Mouse (Mus musculus): ENCODE measurements around the gene Catsper1. TPM values are rescaled to one million over a fixed set of nuclear protein-coding genes. Genes with fewer than 3 reads are reported as not detected.

Gene Catsper1
- polyA plus RNA-seq, 1 experiment from 2014 or later = not detected

- Histone ChIP-seq H3K27ac (replicated peaks) (no peak overlapping the region), H3K4me2 (replicated peaks) (no peak overlapping the region), H3K4me1 (peaks cover 27% of the 10 kb centered on the region), H3K4me3 (no peak overlapping the region), H3K9me3 (no peaks in the 10 kb centered on the region), H3K36me3 (peaks cover 19% of the 10 kb centered on the region), H3K27me3 (no peaks in the 10 kb centered on the region), H3K9ac (replicated peaks) (no peak overlapping the region)
- WGBS = 97% methylated on average over 2 of the region's 2 CpGs
- ATAC-seq (replicated peaks) = no peak
Observed at GRCm38 (mm10) chr19:5364124-5364523, 28.6 kb downstream of the Catsper1 start.

- Histone ChIP-seq H3K4me3 (peak overlapping the region; percentile 80), H3K4me2 (replicated peaks) (peak overlapping the region; percentile 79), H3K27ac (replicated peaks) (peak overlapping the region; percentile 96), H3K36me3 (peaks cover 35% of the 10 kb centered on the region), H3K4me1 (peaks cover 27% of the 10 kb centered on the region), H3K27me3 (no peaks in the 10 kb centered on the region), H3K9me3 (no peaks in the 10 kb centered on the region), H3K9ac (replicated peaks) (peak overlapping the region; percentile 74)
- no peak for ATAC-seq (replicated peaks)
- WGBS = 23% methylated on average over 11 of the region's 11 CpGs
Observed at GRCm38 (mm10) chr19:5365751-5366150, 30.2 kb downstream of the Catsper1 start.

- Histone ChIP-seq H3K9ac (replicated peaks) (peak within 1 kb of the TSS; percentile 74), H3K4me3 (peak within 1 kb of the TSS; percentile 80), H3K4me1 (peaks cover 27% of the 10 kb centered on the region), H3K36me3 (peaks cover 40% of the 10 kb centered on the region), H3K4me2 (replicated peaks) (peak within 1 kb of the TSS; percentile 79), H3K27ac (replicated peaks) (peak within 1 kb of the TSS; percentile 96), H3K27me3 (no peaks in the 10 kb centered on the region), H3K9me3 (no peaks in the 10 kb centered on the region)
- WGBS = under 1% methylated on average over 88 of the region's 92 CpGs
- peak; percentile 95 for ATAC-seq (replicated peaks)
Observed at GRCm38 (mm10) chr19:5366175-5367052, 30.9 kb downstream of the Catsper1 start, which contains the start of gene Eif1ad. Eif1ad (plus strand) TSS chr19:5366741.

GRCm38 (mm10) chr19:5367053-5367359, 31.5 kb downstream of the Catsper1 start, which contains the start of gene Banf1:
Banf1 (minus strand) TSS chr19:5367168.
- H3K27me3 ChIP-seq = no peaks in the 10 kb centered on the region
- peak within 1 kb of the TSS; percentile 74 for H3K9ac ChIP-seq (replicated peaks)
- peaks cover 45% of the 10 kb centered on the region for H3K36me3 ChIP-seq
- WGBS = under 1% methylated on average over 33 of the region's 33 CpGs
- ATAC-seq (replicated peaks) = no peak; the same call in 1 of the 2 replicates
- peak within 1 kb of the TSS; percentile 96 for H3K27ac ChIP-seq (replicated peaks)
- H3K4me2 ChIP-seq (replicated peaks) = peak within 1 kb of the TSS; percentile 79
- peak within 1 kb of the TSS; percentile 80 for H3K4me3 ChIP-seq
- no peaks in the 10 kb centered on the region for H3K9me3 ChIP-seq
- peaks cover 27% of the 10 kb centered on the region for H3K4me1 ChIP-seq

GRCm38 (mm10) chr19:5367455-5367854, 31.9 kb downstream of the Catsper1 start:
- no peak for ATAC-seq (replicated peaks)
- H3K9me3 ChIP-seq = no peaks in the 10 kb centered on the region
- peak overlapping the region; percentile 74 for H3K9ac ChIP-seq (replicated peaks)
- peak overlapping the region; percentile 80 for H3K4me3 ChIP-seq
- H3K4me1 ChIP-seq = peaks cover 27% of the 10 kb centered on the region
- H3K27ac ChIP-seq (replicated peaks) = peak overlapping the region; percentile 96; the same call in 1 of the 2 replicates
- peaks cover 49% of the 10 kb centered on the region for H3K36me3 ChIP-seq
- H3K4me2 ChIP-seq (replicated peaks) = peak overlapping the region; percentile 79
- H3K27me3 ChIP-seq = no peaks in the 10 kb centered on the region
- WGBS = 11% methylated on average over 11 of the region's 11 CpGs

DNA sequence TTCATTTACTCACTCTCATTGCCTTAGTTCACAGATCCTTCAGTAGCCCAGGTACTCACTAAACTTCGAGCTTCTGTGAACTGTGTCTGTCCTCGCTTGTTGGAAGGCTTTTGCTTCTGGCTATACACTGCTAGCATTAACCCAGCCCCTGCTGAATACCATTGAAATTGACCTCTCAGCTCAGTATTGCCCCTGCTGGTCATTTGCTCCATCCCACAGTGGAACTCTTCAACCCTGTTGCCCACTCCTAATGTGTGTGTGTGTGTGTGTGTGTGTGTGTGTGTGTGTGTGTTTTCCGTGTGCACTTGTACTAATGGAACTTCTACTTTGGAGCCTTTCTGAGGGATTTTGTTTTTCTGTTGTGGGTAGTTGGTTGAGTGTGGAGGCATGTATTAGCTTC, 35.4 kb downstream of the Catsper1 start:
- no peak overlapping the region for H3K9ac ChIP-seq (replicated peaks)
- 93% methylated on average over 3 of the region's 3 CpGs for WGBS
- no peak overlapping the region for H3K4me2 ChIP-seq (replicated peaks)
- H3K4me3 ChIP-seq = no peak overlapping the region
- peaks cover 50% of the 10 kb centered on the region for H3K36me3 ChIP-seq
- H3K27me3 ChIP-seq = no peaks in the 10 kb centered on the region
- no peak for ATAC-seq (replicated peaks)
- H3K4me1 ChIP-seq = peaks cover 17% of the 10 kb centered on the region
- H3K9me3 ChIP-seq = no peaks in the 10 kb centered on the region
- H3K27ac ChIP-seq (replicated peaks) = no peak overlapping the region

DNA sequence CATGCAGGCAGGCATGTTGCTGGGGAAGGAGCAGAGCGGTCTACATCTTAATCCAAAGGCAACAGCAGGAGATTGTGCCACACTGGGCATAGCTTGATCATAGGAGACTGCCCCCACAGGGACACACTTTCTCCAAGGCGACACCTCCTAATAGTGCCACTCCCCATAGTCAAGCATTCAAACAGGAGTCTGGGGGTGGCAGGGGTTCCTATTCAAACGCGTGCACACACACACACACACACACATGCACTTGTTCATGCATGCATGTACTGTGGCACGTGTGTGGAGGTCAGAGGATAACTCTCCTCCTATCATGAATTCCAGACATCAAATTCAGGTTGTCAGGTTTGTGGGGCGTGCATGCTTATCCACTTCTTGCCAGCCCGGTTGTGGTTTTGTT, 37.2 kb downstream of the Catsper1 start:
- no peak overlapping the region for H3K4me3 ChIP-seq
- H3K36me3 ChIP-seq = peaks cover 60% of the 10 kb centered on the region
- WGBS = 92% methylated on average over 7 of the region's 7 CpGs
- H3K27ac ChIP-seq (replicated peaks) = no peak overlapping the region
- no peaks in the 10 kb centered on the region for H3K27me3 ChIP-seq
- H3K4me1 ChIP-seq = peaks cover 11% of the 10 kb centered on the region
- H3K9me3 ChIP-seq = no peaks in the 10 kb centered on the region
- no peak for ATAC-seq (replicated peaks)
- no peak overlapping the region for H3K9ac ChIP-seq (replicated peaks)
- no peak overlapping the region for H3K4me2 ChIP-seq (replicated peaks)

DNA sequence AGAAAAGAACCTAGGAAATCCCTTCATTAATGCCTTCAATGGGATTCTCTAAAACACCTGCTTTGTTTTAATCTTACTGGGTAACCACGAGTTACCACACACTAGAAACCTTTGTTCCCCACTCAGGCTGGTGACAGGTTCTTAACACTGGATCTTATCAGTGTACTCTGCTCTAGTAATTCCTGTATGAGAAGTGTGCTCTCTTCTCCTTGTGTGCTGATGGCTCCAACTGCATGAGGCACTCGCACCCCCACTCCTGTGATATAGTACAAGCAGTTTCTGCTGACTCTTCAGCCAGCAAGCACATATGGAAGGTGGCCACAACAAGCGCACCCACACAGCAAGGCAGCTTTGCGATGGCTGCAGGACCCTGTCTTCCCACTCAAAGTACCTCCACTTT, 38.6 kb downstream of the Catsper1 start:
- peaks cover 65% of the 10 kb centered on the region for H3K36me3 ChIP-seq

DNA sequence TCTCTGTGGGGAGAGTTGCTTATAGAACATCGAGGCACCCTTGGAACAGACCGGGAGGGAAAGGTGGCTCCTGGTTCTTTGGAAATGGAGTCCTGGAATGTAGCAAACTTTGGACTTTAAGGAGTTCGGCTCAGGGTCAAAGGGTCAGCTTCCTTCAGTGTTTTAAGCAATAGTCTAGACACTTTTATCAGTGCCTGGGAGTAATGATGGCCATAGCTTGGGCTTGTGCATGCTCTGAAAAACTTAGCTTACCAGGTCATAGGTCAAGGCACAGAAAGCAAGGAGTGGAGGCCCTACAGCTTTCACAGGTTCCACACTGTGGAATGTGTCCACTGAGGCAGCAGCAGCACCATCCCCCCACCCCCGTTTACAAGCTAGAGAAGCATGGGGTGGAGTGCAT, 39.2 kb downstream of the Catsper1 start:
- peaks cover 65% of the 10 kb centered on the region for H3K36me3 ChIP-seq
- H3K9me3 ChIP-seq = no peaks in the 10 kb centered on the region
- no peak for ATAC-seq (replicated peaks)
- no peak overlapping the region for H3K27ac ChIP-seq (replicated peaks)
- no peaks in the 10 kb centered on the region for H3K27me3 ChIP-seq
- no peak overlapping the region for H3K9ac ChIP-seq (replicated peaks)
- H3K4me2 ChIP-seq (replicated peaks) = no peak overlapping the region
- no peak overlapping the region for H3K4me3 ChIP-seq
- H3K4me1 ChIP-seq = no peaks in the 10 kb centered on the region
- 82% methylated on average over 4 of the region's 4 CpGs for WGBS

More for the DNA sequence above, 38.6 kb downstream of the Catsper1 start:
- Histone ChIP-seq H3K27me3 (no peaks in the 10 kb centered on the region), H3K4me2 (replicated peaks) (no peak overlapping the region), H3K4me1 (no peaks in the 10 kb centered on the region), H3K9ac (replicated peaks) (no peak overlapping the region), H3K4me3 (no peak overlapping the region), H3K9me3 (no peaks in the 10 kb centered on the region), H3K27ac (replicated peaks) (no peak overlapping the region)
- ATAC-seq (replicated peaks) = no peak
- 84% methylated on average over 4 of the region's 4 CpGs for WGBS

GRCm38 (mm10) chr19:5377446-5377845, 41.9 kb downstream of the Catsper1 start:
- H3K27me3 ChIP-seq = no peaks in the 10 kb centered on the region
- 84% methylated on average over 1 of the region's 1 CpGs for WGBS
- no peak overlapping the region for H3K4me2 ChIP-seq (replicated peaks)
- H3K36me3 ChIP-seq = peaks cover 67% of the 10 kb centered on the region
- no peaks in the 10 kb centered on the region for H3K4me1 ChIP-seq
- H3K9me3 ChIP-seq = no peaks in the 10 kb centered on the region
- no peak overlapping the region for H3K4me3 ChIP-seq
- H3K27ac ChIP-seq (replicated peaks) = no peak overlapping the region
- no peak for ATAC-seq (replicated peaks)
- no peak overlapping the region for H3K9ac ChIP-seq (replicated peaks)

DNA sequence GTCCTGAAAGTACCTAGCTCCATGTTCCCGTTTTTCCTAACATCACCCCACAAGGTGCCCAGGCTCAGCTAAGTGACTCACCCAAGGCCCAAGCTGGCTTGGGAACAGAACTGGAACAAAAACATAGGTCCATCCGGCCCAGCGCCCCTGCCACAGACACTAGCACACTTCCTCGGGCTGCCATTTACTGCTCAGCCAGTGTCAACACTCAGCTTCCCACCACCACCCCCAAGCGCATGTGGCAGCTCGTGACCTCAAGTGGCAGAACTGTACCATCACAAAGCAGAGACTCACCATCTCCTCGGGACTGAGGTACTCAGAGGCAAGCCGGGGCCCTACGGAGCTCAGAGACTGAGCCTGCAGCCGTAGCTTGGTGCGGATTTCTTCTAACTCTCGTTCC, 47.8 kb downstream of the Catsper1 start:
- Histone ChIP-seq H3K36me3 (peaks cover 71% of the 10 kb centered on the region), H3K4me2 (replicated peaks) (no peak overlapping the region), H3K4me1 (peaks cover 20% of the 10 kb centered on the region), H3K4me3 (no peak overlapping the region), H3K9me3 (no peaks in the 10 kb centered on the region), H3K27ac (replicated peaks) (no peak overlapping the region), H3K27me3 (no peaks in the 10 kb centered on the region), H3K9ac (replicated peaks) (no peak overlapping the region)
- WGBS = 98% methylated on average over 12 of the region's 12 CpGs
- no peak for ATAC-seq (replicated peaks)

GRCm38 (mm10) chr19:5384715-5385114, 49.2 kb downstream of the Catsper1 start:
- Histone ChIP-seq H3K4me2 (replicated peaks) (no peak overlapping the region), H3K4me1 (peaks cover 27% of the 10 kb centered on the region), H3K27ac (replicated peaks) (no peak overlapping the region), H3K9me3 (no peaks in the 10 kb centered on the region), H3K4me3 (no peak overlapping the region), H3K27me3 (no peaks in the 10 kb centered on the region), H3K36me3 (peaks cover 57% of the 10 kb centered on the region), H3K9ac (replicated peaks) (no peak overlapping the region)
- WGBS = 94% methylated on average over 8 of the region's 8 CpGs
- ATAC-seq (replicated peaks) = no peak

All from forebrain, embryonic 15.5 days (tissue).